Mouse (Mus musculus): ENCODE results near the gene Btbd2. TPM values are rescaled to one million over a fixed set of nuclear protein-coding genes. Genes with fewer than 3 reads are reported as not detected.

Btbd2 gene
- polyA plus RNA-seq, 1 experiment from 2014 or later = 10.7 TPM

GRCm38 (mm10) chr10:80677128-80677875, 20.4 kb upstream of the Btbd2 start:
- TF ChIP-seq CTCF (IDR thresholded peaks at IDR 0.05; ENCODE audit: low read depth) (no peak), EP300 (IDR thresholded peaks at IDR 0.05; ENCODE audit: low read depth) (no peak)
- H3K27me3 ChIP-seq (ENCODE audit: insufficient read depth, low read length) = no peaks in the 10 kb centered on the region
- H3K9me3 ChIP-seq (ENCODE audit: low read length) = no peaks in the 10 kb centered on the region
- ATAC-seq (peak; percentile 26), DNase-seq (peak; percentile 63)
- H3K27ac ChIP-seq (ENCODE audit: low read depth) = peak overlapping the region; percentile 100
- H3K36me3 ChIP-seq (replicated peaks; ENCODE audit: insufficient read depth, low read length) = peaks cover 16% of the 10 kb centered on the region
- WGBS (ENCODE audit: insufficient replicate concordance) = 4% methylated on average over 9 of the region's 9 CpGs
- H3K4me3 ChIP-seq (ENCODE audit: low read depth, low read length) = peak overlapping the region; percentile 95
- H3K4me1 ChIP-seq (ENCODE audit: insufficient read depth) = peaks cover 61% of the 10 kb centered on the region
- peak overlapping the region; percentile 82 for H3K9ac ChIP-seq (replicated peaks)
- peak overlapping the region; percentile 78 for H3K4me2 ChIP-seq (ENCODE audit: low read depth, low read length)

- WGBS (ENCODE audit: insufficient replicate concordance) = 2% methylated on average over 43 of the region's 78 CpGs
These were observed 19.5 kb upstream of the Btbd2 start for GRCm38 (mm10) chr10:80676198-80676928.

GRCm38 (mm10) chr10:80675405-80676197, 18.7 kb upstream of the Btbd2 start:
- DNase-seq = no peak
- Histone ChIP-seq H3K4me2 (ENCODE audit: low read depth, low read length) (peak overlapping the region; percentile 78), H3K9me3 (ENCODE audit: low read length) (no peaks in the 10 kb centered on the region), H3K9ac (replicated peaks) (peak overlapping the region; percentile 96), H3K27ac (ENCODE audit: low read depth) (peak overlapping the region; percentile 100), H3K27me3 (ENCODE audit: insufficient read depth, low read length) (no peaks in the 10 kb centered on the region), H3K36me3 (replicated peaks; ENCODE audit: insufficient read depth, low read length) (peaks cover 33% of the 10 kb centered on the region), H3K4me3 (ENCODE audit: low read depth, low read length) (peak overlapping the region; percentile 95), H3K4me1 (ENCODE audit: insufficient read depth) (peaks cover 62% of the 10 kb centered on the region)
- 0% methylated on average over 25 of the region's 54 CpGs for WGBS (ENCODE audit: insufficient replicate concordance)
- ATAC-seq = no peak
- no peak for TF ChIP-seq EP300 (IDR thresholded peaks at IDR 0.05; ENCODE audit: low read depth)
- no peak for TF ChIP-seq CTCF (IDR thresholded peaks at IDR 0.05; ENCODE audit: low read depth)

More at GRCm38 (mm10) chr10:80676198-80676928, 19.5 kb upstream of the Btbd2 start:
- peak; percentile 44; the same call in 1 of the 2 replicates for TF ChIP-seq EP300 (IDR thresholded peaks at IDR 0.05; ENCODE audit: low read depth)
- no peak for TF ChIP-seq CTCF (IDR thresholded peaks at IDR 0.05; ENCODE audit: low read depth)
- H3K27ac ChIP-seq (ENCODE audit: low read depth) = peak overlapping the region; percentile 100
- DNase-seq (peak; percentile 99), ATAC-seq (peak; percentile 79)
- no peaks in the 10 kb centered on the region for H3K27me3 ChIP-seq (ENCODE audit: insufficient read depth, low read length)
- H3K9me3 ChIP-seq (ENCODE audit: low read length) = no peaks in the 10 kb centered on the region
- H3K9ac ChIP-seq (replicated peaks) = peak overlapping the region; percentile 96
- peaks cover 62% of the 10 kb centered on the region for H3K4me1 ChIP-seq (ENCODE audit: insufficient read depth)
- H3K4me3 ChIP-seq (ENCODE audit: low read depth, low read length) = peak overlapping the region; percentile 95
- H3K36me3 ChIP-seq (replicated peaks; ENCODE audit: insufficient read depth, low read length) = peaks cover 25% of the 10 kb centered on the region
- H3K4me2 ChIP-seq (ENCODE audit: low read depth, low read length) = peak overlapping the region; percentile 78

GRCm38 (mm10) chr10:80674851-80675404, 18.1 kb upstream of the Btbd2 start:
- ATAC-seq (no peak), DNase-seq (no peak)
- H3K4me3 ChIP-seq (ENCODE audit: low read depth, low read length) = peak overlapping the region; percentile 95
- no peak for TF ChIP-seq CTCF (IDR thresholded peaks at IDR 0.05; ENCODE audit: low read depth)
- TF ChIP-seq EP300 (IDR thresholded peaks at IDR 0.05; ENCODE audit: low read depth) = no peak
- peak overlapping the region; percentile 96 for H3K9ac ChIP-seq (replicated peaks)
- H3K4me1 ChIP-seq (ENCODE audit: insufficient read depth) = peaks cover 57% of the 10 kb centered on the region
- peak overlapping the region; percentile 78 for H3K4me2 ChIP-seq (ENCODE audit: low read depth, low read length)
- peaks cover 40% of the 10 kb centered on the region for H3K36me3 ChIP-seq (replicated peaks; ENCODE audit: insufficient read depth, low read length)
- no peaks in the 10 kb centered on the region for H3K27me3 ChIP-seq (ENCODE audit: insufficient read depth, low read length)
- 6% methylated on average over 6 of the region's 6 CpGs for WGBS (ENCODE audit: insufficient replicate concordance)
- peak overlapping the region; percentile 100 for H3K27ac ChIP-seq (ENCODE audit: low read depth)
- H3K9me3 ChIP-seq (ENCODE audit: low read length) = no peaks in the 10 kb centered on the region

- Histone ChIP-seq H3K4me1 (ENCODE audit: insufficient read depth) (peaks cover 50% of the 10 kb centered on the region), H3K27ac (ENCODE audit: low read depth) (peak overlapping the region; percentile 100), H3K36me3 (replicated peaks; ENCODE audit: insufficient read depth, low read length) (peaks cover 47% of the 10 kb centered on the region), H3K27me3 (ENCODE audit: insufficient read depth, low read length) (no peaks in the 10 kb centered on the region), H3K4me3 (ENCODE audit: low read depth, low read length) (peak overlapping the region; percentile 95), H3K4me2 (ENCODE audit: low read depth, low read length) (peak overlapping the region; percentile 78), H3K9ac (replicated peaks) (peak overlapping the region; percentile 96), H3K9me3 (ENCODE audit: low read length) (no peaks in the 10 kb centered on the region)
- whole genome bisulfite sequencing (ENCODE audit: insufficient replicate concordance) = 53% methylated on average over 5 of the region's 5 CpGs
- no peak for ATAC-seq
- TF ChIP-seq CTCF (IDR thresholded peaks at IDR 0.05; ENCODE audit: low read depth) = no peak
- TF ChIP-seq EP300 (IDR thresholded peaks at IDR 0.05; ENCODE audit: low read depth) = no peak; the same call in 1 of the 2 replicates
- DNase-seq = peak; percentile 52
These were observed 17.4 kb upstream of the Btbd2 start for GRCm38 (mm10) chr10:80674161-80674711.

Measured in liver, postnatal 0 days (tissue).